Mouse (Mus musculus): ENCODE results near the gene 0610010K14Rik. TPM values are rescaled to one million over a fixed set of nuclear protein-coding genes. Genes with fewer than 3 reads are reported as not detected.

The 0610010K14Rik gene
- 171 TPM for polyA plus RNA-seq (2017; shearing (Covaris generic))

GRCm38 (mm10) chr11:70237457-70238167 is at the start of gene 0610010K14Rik:
TSS of gene 0610010K14Rik (minus strand) at chr11:70237914.

GRCm38 (mm10) chr11:70254931-70255531 is 17.3 kb upstream of the 0610010K14Rik start, which contains the start of gene Alox12:
TSS of gene Alox12 (minus strand) at chr11:70255353.

GRCm38 (mm10) chr11:70239541-70240279 is 2.0 kb upstream of the 0610010K14Rik start, which contains the start of the genes Gm21988 and Rnasek:
TSS of gene Gm21988 (minus strand) at chr11:70239830.
TSS of gene Rnasek (minus strand) at chr11:70239842.

GRCm38 (mm10) chr11:70229260-70230010 is 8.3 kb downstream of the 0610010K14Rik start, which contains the start of gene Bcl6b:
TSS of gene Bcl6b (minus strand) at chr11:70229798.

DNA sequence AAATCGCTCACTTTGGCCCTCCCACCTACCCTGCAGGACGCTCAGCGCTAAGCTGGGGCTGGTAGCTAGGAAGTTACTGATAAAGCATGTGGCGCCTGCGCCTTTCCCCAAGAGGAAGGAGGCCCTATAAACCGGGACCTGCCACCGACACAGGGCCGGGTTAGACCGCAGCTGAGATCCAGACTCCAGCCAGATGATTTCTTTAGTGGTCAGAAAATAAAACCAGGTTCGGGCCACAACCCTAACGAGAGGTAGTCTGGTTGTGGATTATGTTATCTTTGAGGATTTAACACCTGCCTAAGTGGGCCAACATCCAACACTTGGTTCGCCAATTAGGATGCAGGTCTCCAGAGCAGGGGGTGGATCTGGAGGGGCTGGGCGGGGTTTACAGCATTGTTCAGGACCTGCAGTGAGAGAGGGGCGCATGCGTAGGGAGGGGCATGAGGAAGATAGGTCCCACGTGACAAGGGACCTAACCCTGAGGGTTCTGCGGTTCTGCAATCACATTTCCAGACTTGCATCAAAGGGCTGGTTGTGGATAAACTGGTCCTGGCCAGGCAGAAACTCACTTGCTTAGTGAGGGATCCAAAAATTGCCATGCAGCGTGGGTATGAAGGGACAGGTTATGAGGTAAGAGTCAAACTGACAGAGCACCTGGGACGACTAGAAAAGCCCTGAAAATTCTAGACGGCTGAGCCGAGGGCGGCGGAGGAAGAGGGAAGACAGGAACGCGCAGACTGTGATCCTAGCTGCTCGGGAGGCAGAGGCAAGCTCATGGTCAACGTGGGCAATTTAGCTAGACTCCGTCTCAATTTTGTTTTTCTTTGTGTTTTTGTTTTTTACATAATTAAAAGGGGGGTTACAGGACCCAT is 16.7 kb downstream of the 0610010K14Rik start, which contains the start of gene Slc16a13:
Gene Slc16a13 (minus strand): TSS at position 334 of the 872 bp plus-strand sequence.

DNA sequence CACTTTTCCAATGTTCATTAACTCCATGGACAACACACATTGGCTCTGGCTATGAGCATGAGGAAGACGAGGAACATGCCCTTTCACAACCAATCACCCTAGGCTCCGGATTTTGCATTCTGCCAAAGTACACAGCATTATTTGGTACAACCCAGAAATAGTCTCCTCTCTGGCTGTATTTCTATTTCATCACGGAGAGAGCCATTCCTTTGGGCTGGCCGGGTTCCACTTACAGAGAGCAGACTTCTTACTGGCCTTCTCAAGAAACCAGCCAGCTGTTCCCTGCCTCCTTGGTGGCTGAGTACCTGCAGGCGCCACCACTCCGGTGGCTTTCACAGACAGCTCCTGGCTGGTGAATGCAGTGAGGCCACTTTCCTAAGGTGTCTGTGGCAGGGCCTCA is 25.3 kb downstream of the 0610010K14Rik start, which contains the start of gene Slc16a11:
Gene Slc16a11 (plus strand): TSS at position 330 of the 400 bp plus-strand sequence.

Other genes starting within 250 kb of the 0610010K14Rik start
- gene Gabarap, start 246.8 kb downstream of the 0610010K14Rik start, polyA plus RNA-seq (2017; shearing (Covaris generic)) = 438 TPM
- gene Phf23, start 242.1 kb downstream of the 0610010K14Rik start, polyA plus RNA-seq (2017; shearing (Covaris generic)) = 117 TPM
- gene Dvl2, start 237.3 kb downstream of the 0610010K14Rik start, polyA plus RNA-seq (2017; shearing (Covaris generic)) = 25.7 TPM
- gene Acadvl, start 222.5 kb downstream of the 0610010K14Rik start, polyA plus RNA-seq (2017; shearing (Covaris generic)) = 152 TPM
- gene Dlg4, start 221.0 kb downstream of the 0610010K14Rik start, polyA plus RNA-seq (2017; shearing (Covaris generic)) = 11.7 TPM
- gene Asgr1, start 183.8 kb downstream of the 0610010K14Rik start, polyA plus RNA-seq (2017; shearing (Covaris generic)) = not detected
- gene Asgr2, start 145.3 kb downstream of the 0610010K14Rik start, polyA plus RNA-seq (2017; shearing (Covaris generic)) = not detected
- not detected for gene Mgl2, start 107.6 kb downstream of the 0610010K14Rik start, polyA plus RNA-seq (2017; shearing (Covaris generic))
- gene Clec10a, start 81.7 kb downstream of the 0610010K14Rik start, polyA plus RNA-seq (2017; shearing (Covaris generic)) = not detected
- gene Slc16a11, start 25.2 kb downstream of the 0610010K14Rik start, polyA plus RNA-seq (2017; shearing (Covaris generic)) = 0.94 TPM
- gene Slc16a13, start 16.9 kb downstream of the 0610010K14Rik start, polyA plus RNA-seq (2017; shearing (Covaris generic)) = 5.5 TPM
- 0.51 TPM for gene Bcl6b, start 8.1 kb downstream of the 0610010K14Rik start, polyA plus RNA-seq (2017; shearing (Covaris generic))
- 5.5 TPM for gene Gm21988, start 1.9 kb upstream of the 0610010K14Rik start, polyA plus RNA-seq (2017; shearing (Covaris generic))
- 272 TPM for gene Rnasek, start 1.9 kb upstream of the 0610010K14Rik start, polyA plus RNA-seq (2017; shearing (Covaris generic))
- gene Alox12, start 17.4 kb upstream of the 0610010K14Rik start, polyA plus RNA-seq (2017; shearing (Covaris generic)) = not detected
- gene Alox12e, start 84.7 kb upstream of the 0610010K14Rik start, polyA plus RNA-seq (2017; shearing (Covaris generic)) = not detected
- gene Alox15, start 114.1 kb upstream of the 0610010K14Rik start, polyA plus RNA-seq (2017; shearing (Covaris generic)) = 0.24 TPM
- gene Pelp1, start 172.1 kb upstream of the 0610010K14Rik start, polyA plus RNA-seq (2017; shearing (Covaris generic)) = 11.3 TPM
- gene Arrb2, start 194.7 kb upstream of the 0610010K14Rik start, polyA plus RNA-seq (2017; shearing (Covaris generic)) = 168 TPM
- 81.3 TPM for gene Med11, start 214.0 kb upstream of the 0610010K14Rik start, polyA plus RNA-seq (2017; shearing (Covaris generic))
- gene Zmynd15, start 221.5 kb upstream of the 0610010K14Rik start, polyA plus RNA-seq (2017; shearing (Covaris generic)) = 0.60 TPM
- gene Cxcl16, start 222.1 kb upstream of the 0610010K14Rik start, polyA plus RNA-seq (2017; shearing (Covaris generic)) = 0.43 TPM

Measured in inflammation-experienced regulatory T-cells, adult 16 weeks (primary cell).